14 mouse cellular contexts compared by ENCODE assay signal in genomic region chr11:68287331-68287730, GRCm38 (mm10).
DNase-seq lines count a peak whose midpoint lies in the region; ATAC-seq lines count a peak whose summit lies in the region.
"Had no signal": no experiment of that assay in that cellular context is flagged by ENCODE, and none has a peak within 500 bp of the region (broad histone marks: within the 10 kb centered on the region; RNA-seq: fewer than 3 reads in every experiment).

No protein-coding gene starts in this region.

- H3K27ac ChIP-seq in forebrain, embryonic 10.5 days = 0 out of 2 replicates have a peak overlapping the region, but pooled peaks have one; percentile 40
- no peak overlapping the region for H3K27ac ChIP-seq in forebrain, embryonic 13.5 days
- H3K27ac ChIP-seq in kidney, embryonic 16.5 days (ENCODE audit: low read length) = no peak overlapping the region
- no peak overlapping the region for H3K27ac ChIP-seq in midbrain, embryonic 11.5 days (ENCODE audit: low read depth, low read length)
- H3K27ac ChIP-seq: hindbrain, embryonic 13.5 days; layer of hippocampus, adult 2 months; liver, embryonic 14.5 days had no signal

- H3K4me1 ChIP-seq in forebrain, embryonic 10.5 days = peaks cover 43% of the 10 kb centered on the region
- peaks cover 27% of the 10 kb centered on the region for H3K4me1 ChIP-seq in forebrain, embryonic 13.5 days
- peaks cover 15% of the 10 kb centered on the region; the same call in 1 of the 2 replicates for H3K4me1 ChIP-seq in kidney, embryonic 16.5 days (ENCODE audit: insufficient read depth, low read length)
- H3K4me1 ChIP-seq in midbrain, embryonic 11.5 days (ENCODE audit: control insufficient read depth, insufficient read depth, low read length) = peaks cover 18% of the 10 kb centered on the region

- no peak overlapping the region for H3K4me3 ChIP-seq in forebrain, embryonic 10.5 days
- no peak overlapping the region for H3K4me3 ChIP-seq in forebrain, embryonic 13.5 days
- no peak overlapping the region for H3K4me3 ChIP-seq in kidney, embryonic 16.5 days (ENCODE audit: low read length)
- H3K4me3 ChIP-seq in midbrain, embryonic 11.5 days (ENCODE audit: low read depth, low read length) = no peak overlapping the region
- H3K4me3 ChIP-seq: hindbrain, embryonic 13.5 days; layer of hippocampus, adult 2 months had no signal

- no peak for ATAC-seq in forebrain, embryonic 13.5 days
- no peak for ATAC-seq in kidney, embryonic 16.5 days (ENCODE audit: low FRiP score, low TSS enrichment)
- no peak for ATAC-seq in midbrain, embryonic 11.5 days (ENCODE audit: low FRiP score)
- ATAC-seq: activated CD4-positive, CD25-positive, alpha-beta regulatory T cell, adult 4 months had no signal

- intact Hi-C loops in heart, postnatal 36 days (cut with DNase I) = no loop called here

- no peak for DNase-seq in forebrain, embryonic 10.5 days (ENCODE audit: extremely low spot score, low spot score)
- peak; percentile 69 for DNase-seq in kidney, adult 18-20 months
- peak; percentile 30 for DNase-seq in adipocyte (ENCODE audit: low spot score)
- DNase-seq in heart, postnatal 36 days = peak; percentile 26 to 34
- DNase-seq in ovary, postnatal 14 days (ENCODE audit: low spot score) = no peak
- DNase-seq in midbrain, embryonic 11.5 days (ENCODE audit: low spot score, missing footprints) = no peak
- DNase-seq: thymus, postnatal 25 days had no signal

- 76% methylated on average over 5 of the region's 5 CpGs for WGBS in forebrain, embryonic 10.5 days
- 77% methylated on average over 5 of the region's 5 CpGs for WGBS in forebrain, embryonic 13.5 days
- 81% methylated on average over 5 of the region's 5 CpGs for WGBS in kidney, embryonic 16.5 days
- 61% methylated on average over 5 of the region's 5 CpGs for WGBS in midbrain, embryonic 11.5 days

- H3K9ac ChIP-seq in forebrain, embryonic 13.5 days = no peak overlapping the region
- no peak overlapping the region for H3K9ac ChIP-seq in kidney, embryonic 16.5 days (replicated peaks; ENCODE audit: low read length)
- no peak overlapping the region for H3K9ac ChIP-seq in midbrain, embryonic 11.5 days (ENCODE audit: low read length)
- H3K9ac ChIP-seq: hindbrain, embryonic 13.5 days; liver, embryonic 14.5 days had no signal

- H3K9me3 ChIP-seq in forebrain, embryonic 10.5 days = no peaks in the 10 kb centered on the region
- no peaks in the 10 kb centered on the region for H3K9me3 ChIP-seq in forebrain, embryonic 13.5 days (replicated peaks)
- no peaks in the 10 kb centered on the region for H3K9me3 ChIP-seq in kidney, embryonic 16.5 days (ENCODE audit: low read length)
- no peaks in the 10 kb centered on the region for H3K9me3 ChIP-seq in midbrain, embryonic 11.5 days (ENCODE audit: control insufficient read depth, low read length)
- H3K9me3 ChIP-seq: G1E; hindbrain, embryonic 13.5 days had no signal

- no peak overlapping the region for H3K4me2 ChIP-seq in forebrain, embryonic 13.5 days
- no peak overlapping the region for H3K4me2 ChIP-seq in kidney, embryonic 16.5 days (replicated peaks; ENCODE audit: low read depth, low read length)
- no peak overlapping the region for H3K4me2 ChIP-seq in midbrain, embryonic 11.5 days
- H3K4me2 ChIP-seq: hindbrain, embryonic 13.5 days had no signal

- H3K27me3 ChIP-seq in forebrain, embryonic 10.5 days (ENCODE audit: poor library complexity, severe bottlenecking) = peaks cover 56% of the 10 kb centered on the region
- no peaks in the 10 kb centered on the region for H3K27me3 ChIP-seq in forebrain, embryonic 13.5 days
- H3K27me3 ChIP-seq in kidney, embryonic 16.5 days (ENCODE audit: insufficient read depth, low read length) = no peaks in the 10 kb centered on the region
- no peaks in the 10 kb centered on the region for H3K27me3 ChIP-seq in midbrain, embryonic 11.5 days (ENCODE audit: control insufficient read depth, insufficient read depth, low read length)

- no peaks in the 10 kb centered on the region for H3K36me3 ChIP-seq in forebrain, embryonic 10.5 days (replicated peaks)
- no peaks in the 10 kb centered on the region for H3K36me3 ChIP-seq in forebrain, embryonic 13.5 days (ENCODE audit: poor library complexity, severe bottlenecking)
- H3K36me3 ChIP-seq in kidney, embryonic 16.5 days (ENCODE audit: insufficient read depth, low read length) = no peaks in the 10 kb centered on the region
- no peaks in the 10 kb centered on the region for H3K36me3 ChIP-seq in midbrain, embryonic 11.5 days (ENCODE audit: control insufficient read depth, insufficient read depth, low read length)
- H3K36me3 ChIP-seq: G1E; hindbrain, embryonic 13.5 days had no signal

Comparison
In these comparisons a context has a peak if more than half of its experiments do, and no peak if none do; other contexts are left out.
1. DNase-seq: peak in kidney, adult 18-20 months (single experiment), adipocyte (single experiment) and heart, postnatal 36 days (2 of 2); none in forebrain, embryonic 10.5 days (single experiment), ovary, postnatal 14 days (single experiment) and midbrain, embryonic 11.5 days (single experiment).